Mouse (Mus musculus): ENCODE measurements at regions not wholly inside any gene's neighbourhood (a gene's known extent, or its start where the extent isn't known, plus 50 kb on each side); places are given as distances from the start of the nearest gene placed in this dataset.

GRCm38 (mm10) chr2:117422756-117423155 is 80.0 kb upstream of the Rasgrp1 start:
- no peaks in the 10 kb centered on the region for H3K27me3 ChIP-seq (replicated peaks; ENCODE audit: control insufficient read depth, insufficient read depth, low read length)
- H3K36me3 ChIP-seq (ENCODE audit: control insufficient read depth, insufficient read depth): no peaks in the 10 kb centered on the region
- H3K4me3 ChIP-seq (replicated peaks; ENCODE audit: low read length): no peak overlapping the region
- no peaks in the 10 kb centered on the region for H3K9me3 ChIP-seq (ENCODE audit: control insufficient read depth, low read length)
- WGBS: 57% methylated on average over 4 of the region's 4 CpGs
- no peak for ATAC-seq
- no peak overlapping the region for H3K4me2 ChIP-seq (ENCODE audit: low read length)
- no peaks in the 10 kb centered on the region for H3K4me1 ChIP-seq (replicated peaks; ENCODE audit: control insufficient read depth, insufficient read depth, low read length)
- no peak overlapping the region for H3K9ac ChIP-seq (replicated peaks; ENCODE audit: low read depth, low read length)
- H3K27ac ChIP-seq (ENCODE audit: low read length): no peak overlapping the region

GRCm38 (mm10) chr2:117429205-117429604 is 86.4 kb upstream of the Rasgrp1 start:
- no peaks in the 10 kb centered on the region for H3K36me3 ChIP-seq (ENCODE audit: control insufficient read depth, insufficient read depth)
- WGBS: 7% methylated on average over 9 of the region's 9 CpGs
- H3K4me1 ChIP-seq (replicated peaks; ENCODE audit: control insufficient read depth, insufficient read depth, low read length): peaks cover 9% of the 10 kb centered on the region
- ATAC-seq: peak; percentile 77
- no peaks in the 10 kb centered on the region for H3K9me3 ChIP-seq (ENCODE audit: control insufficient read depth, low read length)
- no peak overlapping the region for H3K9ac ChIP-seq (replicated peaks; ENCODE audit: low read depth, low read length)
- H3K4me3 ChIP-seq (replicated peaks; ENCODE audit: low read length): no peak overlapping the region
- H3K27ac ChIP-seq (ENCODE audit: low read length): no peak overlapping the region
- H3K27me3 ChIP-seq (replicated peaks; ENCODE audit: control insufficient read depth, insufficient read depth, low read length): no peaks in the 10 kb centered on the region
- no peak overlapping the region for H3K4me2 ChIP-seq (ENCODE audit: low read length)

- WGBS: 67% methylated on average over 6 of the region's 6 CpGs
- no peak for ATAC-seq
- Histone ChIP-seq H3K4me2 (ENCODE audit: low read length) (no peak overlapping the region), H3K9me3 (ENCODE audit: control insufficient read depth, low read length) (no peaks in the 10 kb centered on the region), H3K27ac (ENCODE audit: low read length) (no peak overlapping the region), H3K36me3 (ENCODE audit: control insufficient read depth, insufficient read depth) (no peaks in the 10 kb centered on the region), H3K9ac (replicated peaks; ENCODE audit: low read depth, low read length) (no peak overlapping the region), H3K27me3 (replicated peaks; ENCODE audit: control insufficient read depth, insufficient read depth, low read length) (no peaks in the 10 kb centered on the region), H3K4me1 (replicated peaks; ENCODE audit: control insufficient read depth, insufficient read depth, low read length) (peaks cover 9% of the 10 kb centered on the region), H3K4me3 (replicated peaks; ENCODE audit: low read length) (no peak overlapping the region)
Measured at GRCm38 (mm10) chr2:117432010-117432409, 89.2 kb upstream of the Rasgrp1 start.

GRCm38 (mm10) chr2:117432923-117433322 is 90.1 kb upstream of the Rasgrp1 start:
- Histone ChIP-seq H3K4me1 (replicated peaks; ENCODE audit: control insufficient read depth, insufficient read depth, low read length) (peaks cover 9% of the 10 kb centered on the region), H3K9ac (replicated peaks; ENCODE audit: low read depth, low read length) (no peak overlapping the region), H3K4me2 (ENCODE audit: low read length) (no peak overlapping the region), H3K4me3 (replicated peaks; ENCODE audit: low read length) (no peak overlapping the region), H3K27ac (ENCODE audit: low read length) (no peak overlapping the region), H3K36me3 (ENCODE audit: control insufficient read depth, insufficient read depth) (no peaks in the 10 kb centered on the region), H3K27me3 (replicated peaks; ENCODE audit: control insufficient read depth, insufficient read depth, low read length) (no peaks in the 10 kb centered on the region), H3K9me3 (ENCODE audit: control insufficient read depth, low read length) (no peaks in the 10 kb centered on the region)
- no peak for ATAC-seq
- WGBS: 58% methylated on average over 2 of the region's 2 CpGs

- Histone ChIP-seq H3K36me3 (ENCODE audit: control insufficient read depth, insufficient read depth) (no peaks in the 10 kb centered on the region), H3K4me3 (replicated peaks; ENCODE audit: low read length) (no peak overlapping the region), H3K27me3 (replicated peaks; ENCODE audit: control insufficient read depth, insufficient read depth, low read length) (no peaks in the 10 kb centered on the region), H3K9me3 (ENCODE audit: control insufficient read depth, low read length) (no peaks in the 10 kb centered on the region), H3K27ac (ENCODE audit: low read length) (no peak overlapping the region), H3K4me2 (ENCODE audit: low read length) (no peak overlapping the region), H3K9ac (replicated peaks; ENCODE audit: low read depth, low read length) (no peak overlapping the region), H3K4me1 (replicated peaks; ENCODE audit: control insufficient read depth, insufficient read depth, low read length) (peaks cover 9% of the 10 kb centered on the region)
- 77% methylated on average over 2 of the region's 2 CpGs for WGBS
- no peak for ATAC-seq
Measured at GRCm38 (mm10) chr2:117433482-117433881, 90.7 kb upstream of the Rasgrp1 start.

GRCm38 (mm10) chr2:117438079-117438478 is 95.3 kb upstream of the Rasgrp1 start:
- H3K4me1 ChIP-seq (replicated peaks; ENCODE audit: control insufficient read depth, insufficient read depth, low read length): peaks cover 6% of the 10 kb centered on the region; the same call in 1 of the 2 replicates
- no peak for ATAC-seq
- no peaks in the 10 kb centered on the region for H3K27me3 ChIP-seq (replicated peaks; ENCODE audit: control insufficient read depth, insufficient read depth, low read length)
- no peaks in the 10 kb centered on the region for H3K36me3 ChIP-seq (ENCODE audit: control insufficient read depth, insufficient read depth)
- H3K4me2 ChIP-seq (ENCODE audit: low read length): no peak overlapping the region
- 87% methylated on average over 12 of the region's 12 CpGs for WGBS
- no peak overlapping the region for H3K9ac ChIP-seq (replicated peaks; ENCODE audit: low read depth, low read length)
- no peaks in the 10 kb centered on the region for H3K9me3 ChIP-seq (ENCODE audit: control insufficient read depth, low read length)
- H3K27ac ChIP-seq (ENCODE audit: low read length): no peak overlapping the region
- H3K4me3 ChIP-seq (replicated peaks; ENCODE audit: low read length): no peak overlapping the region

GRCm38 (mm10) chr2:117438586-117439371 is 96.0 kb upstream of the Rasgrp1 start:
- H3K9ac ChIP-seq (replicated peaks; ENCODE audit: low read depth, low read length): no peak overlapping the region
- WGBS: 61% methylated on average over 8 of the region's 8 CpGs
- H3K36me3 ChIP-seq (ENCODE audit: control insufficient read depth, insufficient read depth): no peaks in the 10 kb centered on the region
- H3K27me3 ChIP-seq (replicated peaks; ENCODE audit: control insufficient read depth, insufficient read depth, low read length): no peaks in the 10 kb centered on the region
- H3K27ac ChIP-seq (ENCODE audit: low read length): peak overlapping the region; percentile 71
- no peak overlapping the region for H3K4me2 ChIP-seq (ENCODE audit: low read length)
- no peaks in the 10 kb centered on the region for H3K9me3 ChIP-seq (ENCODE audit: control insufficient read depth, low read length)
- H3K4me1 ChIP-seq (replicated peaks; ENCODE audit: control insufficient read depth, insufficient read depth, low read length): peaks cover 6% of the 10 kb centered on the region; the same call in 1 of the 2 replicates
- peak; percentile 89 for ATAC-seq
- H3K4me3 ChIP-seq (replicated peaks; ENCODE audit: low read length): no peak overlapping the region

- peak; percentile 75 for ATAC-seq
- H3K4me2 ChIP-seq (ENCODE audit: low read length): peak overlapping the region; percentile 47
- peak overlapping the region; percentile 34 for H3K4me3 ChIP-seq (replicated peaks; ENCODE audit: low read length)
- H3K9ac ChIP-seq (replicated peaks; ENCODE audit: low read depth, low read length): 0 out of 2 replicates have a peak overlapping the region, but pooled peaks have one; percentile 6
- no peaks in the 10 kb centered on the region for H3K36me3 ChIP-seq (ENCODE audit: control insufficient read depth, insufficient read depth)
- peaks cover 6% of the 10 kb centered on the region; the same call in 1 of the 2 replicates for H3K4me1 ChIP-seq (replicated peaks; ENCODE audit: control insufficient read depth, insufficient read depth, low read length)
- 25% methylated on average over 12 of the region's 12 CpGs for WGBS
- no peaks in the 10 kb centered on the region for H3K27me3 ChIP-seq (replicated peaks; ENCODE audit: control insufficient read depth, insufficient read depth, low read length)
- no peaks in the 10 kb centered on the region for H3K9me3 ChIP-seq (ENCODE audit: control insufficient read depth, low read length)
- H3K27ac ChIP-seq (ENCODE audit: low read length): peak overlapping the region; percentile 71
Measured at GRCm38 (mm10) chr2:117439372-117440183, 96.8 kb upstream of the Rasgrp1 start.

- H3K4me2 ChIP-seq (ENCODE audit: low read length): no peak overlapping the region
- no peak overlapping the region for H3K27ac ChIP-seq (ENCODE audit: low read length)
- H3K4me1 ChIP-seq (replicated peaks; ENCODE audit: control insufficient read depth, insufficient read depth, low read length): peaks cover 6% of the 10 kb centered on the region; the same call in 1 of the 2 replicates
- no peaks in the 10 kb centered on the region for H3K27me3 ChIP-seq (replicated peaks; ENCODE audit: control insufficient read depth, insufficient read depth, low read length)
- H3K4me3 ChIP-seq (replicated peaks; ENCODE audit: low read length): no peak overlapping the region
- ATAC-seq: no peak
- no peak overlapping the region for H3K9ac ChIP-seq (replicated peaks; ENCODE audit: low read depth, low read length)
- 85% methylated on average over 7 of the region's 7 CpGs for WGBS
- H3K36me3 ChIP-seq (ENCODE audit: control insufficient read depth, insufficient read depth): no peaks in the 10 kb centered on the region
- no peaks in the 10 kb centered on the region for H3K9me3 ChIP-seq (ENCODE audit: control insufficient read depth, low read length)
Measured at GRCm38 (mm10) chr2:117440801-117441281, 98.0 kb upstream of the Rasgrp1 start.
